In the genomic region with DNA sequence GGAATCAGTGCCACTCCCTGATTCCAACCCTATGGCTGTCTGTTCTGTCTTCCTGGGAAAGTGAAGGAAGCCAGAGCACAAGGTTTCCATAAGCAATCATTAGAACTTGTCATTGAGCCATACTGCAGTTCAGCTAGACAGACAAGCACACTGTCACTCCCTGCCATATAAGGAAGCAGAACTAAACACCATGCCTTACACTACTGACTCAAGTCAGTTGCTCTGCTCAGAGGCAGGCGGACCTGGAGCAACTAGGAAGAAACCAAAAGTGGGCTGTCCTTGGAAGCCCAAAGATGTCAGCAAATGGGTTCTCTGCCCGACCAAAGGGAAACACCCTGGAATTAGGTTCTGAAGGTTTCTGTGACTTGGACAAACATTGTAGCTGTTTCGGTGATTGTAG, we compare ENCODE assay signal across 18 mouse cellular contexts. TPM values are rescaled to one million over a fixed set of nuclear protein-coding genes. Genes with fewer than 3 reads are reported as not detected.
DNase-seq lines count a peak whose midpoint lies in the region; ATAC-seq and TF ChIP-seq lines count a peak whose summit lies in the region.
"Had no signal": no experiment of that assay in that cellular context is flagged by ENCODE, and none has a peak within 500 bp of the region (broad histone marks: within the 10 kb centered on the region; RNA-seq: fewer than 3 reads in every experiment).

No protein-coding gene starts in this region.

- H3K4me3 ChIP-seq in heart, embryonic 15.5 days: no peak overlapping the region
- H3K4me3 ChIP-seq in lung, postnatal 0 days (ENCODE audit: low read depth, low read length): no peak overlapping the region
- no peak overlapping the region for H3K4me3 ChIP-seq in heart, postnatal 0 days (ENCODE audit: low read depth, low read length)
- no peak overlapping the region for H3K4me3 ChIP-seq in stomach, postnatal 0 days (ENCODE audit: low read depth, low read length)
- H3K4me3 ChIP-seq: forebrain, embryonic 10.5 days had no signal

- H3K27ac ChIP-seq in heart, embryonic 15.5 days: peak overlapping the region; percentile 96
- H3K27ac ChIP-seq in lung, postnatal 0 days (ENCODE audit: low read length): no peak overlapping the region
- peak overlapping the region; percentile 95 for H3K27ac ChIP-seq in heart, postnatal 0 days (ENCODE audit: low read depth)
- H3K27ac ChIP-seq in stomach, postnatal 0 days (replicated peaks): peak overlapping the region; percentile 72
- H3K27ac ChIP-seq: liver, embryonic 14.5 days had no signal

- H3K27me3 ChIP-seq in heart, embryonic 15.5 days: no peaks in the 10 kb centered on the region
- H3K27me3 ChIP-seq in lung, postnatal 0 days (replicated peaks; ENCODE audit: insufficient read depth, low read length): no peaks in the 10 kb centered on the region
- no peaks in the 10 kb centered on the region for H3K27me3 ChIP-seq in heart, postnatal 0 days (ENCODE audit: control insufficient read depth, insufficient read depth, low read length)
- no peaks in the 10 kb centered on the region for H3K27me3 ChIP-seq in stomach, postnatal 0 days (ENCODE audit: control insufficient read depth, insufficient read depth, low read length)
- H3K27me3 ChIP-seq: CH12.LX had no signal

- no peak for ATAC-seq in heart, embryonic 15.5 days (replicated peaks; ENCODE audit: insufficient number of reproducible peaks, insufficient read depth, low FRiP score, low read depth)
- peak; percentile 64 for ATAC-seq in lung, postnatal 0 days
- ATAC-seq in heart, postnatal 0 days (ENCODE audit: insufficient read depth, low read depth): no peak
- peak; percentile 58; the same call in 1 of the 2 replicates for ATAC-seq in stomach, postnatal 0 days (ENCODE audit: low FRiP score, low TSS enrichment)
- ATAC-seq in frontal cortex, adult (ENCODE audit: low TSS enrichment): no peak
- ATAC-seq: hindbrain, embryonic 16.5 days; midbrain, embryonic 16.5 days had no signal

- TF ChIP-seq CTCF in lung, postnatal 0 days (IDR thresholded peaks at IDR 0.05): no peak
- TF ChIP-seq CTCF in heart, postnatal 0 days (IDR thresholded peaks at IDR 0.05; ENCODE audit: low read depth): no peak
- no peak for TF ChIP-seq CTCF in stomach, postnatal 0 days (IDR thresholded peaks at IDR 0.05; ENCODE audit: low read depth)

- DNase-seq in heart, adult 8-10 months (ENCODE audit: low spot score): no peak
- DNase-seq in lung, postnatal 0 days (ENCODE audit: low spot score): peak; percentile 66
- no peak for DNase-seq in lung, postnatal 14 days
- no peak for DNase-seq in heart, postnatal 0 days (ENCODE audit: low spot score)
- DNase-seq in stomach, postnatal 0 days (ENCODE audit: low spot score): no peak
- no peak for DNase-seq in thymus, postnatal 25 days
- DNase-seq: adrenal gland, postnatal 25 days; cerebellum, adult 11-12 months; gastrocnemius, postnatal 14 days; kidney, postnatal 4 days; right cerebral cortex, postnatal 14 days had no signal

- no peaks in the 10 kb centered on the region for H3K36me3 ChIP-seq in heart, embryonic 15.5 days
- H3K36me3 ChIP-seq in lung, postnatal 0 days (ENCODE audit: insufficient read depth, low read length): no peaks in the 10 kb centered on the region
- no peaks in the 10 kb centered on the region for H3K36me3 ChIP-seq in heart, postnatal 0 days (replicated peaks; ENCODE audit: control insufficient read depth, insufficient read depth, low read length)
- H3K36me3 ChIP-seq in stomach, postnatal 0 days (ENCODE audit: control insufficient read depth, insufficient read depth, low read length): no peaks in the 10 kb centered on the region
- H3K36me3 ChIP-seq: forebrain, embryonic 10.5 days had no signal

- peaks cover 83% of the 10 kb centered on the region for H3K4me1 ChIP-seq in heart, embryonic 15.5 days (replicated peaks)
- peaks cover 9% of the 10 kb centered on the region; the same call in 1 of the 2 replicates for H3K4me1 ChIP-seq in lung, postnatal 0 days (ENCODE audit: insufficient read depth, low read depth, low read length)
- peaks cover 76% of the 10 kb centered on the region for H3K4me1 ChIP-seq in heart, postnatal 0 days (ENCODE audit: control insufficient read depth, insufficient read depth)
- peaks cover 6% of the 10 kb centered on the region for H3K4me1 ChIP-seq in stomach, postnatal 0 days (replicated peaks; ENCODE audit: control insufficient read depth, insufficient read depth)

- H3K4me2 ChIP-seq in heart, embryonic 15.5 days: no peak overlapping the region
- H3K4me2 ChIP-seq in lung, postnatal 0 days (replicated peaks; ENCODE audit: low read depth, low read length): no peak overlapping the region
- H3K4me2 ChIP-seq in heart, postnatal 0 days (ENCODE audit: low read depth, low read length): no peak overlapping the region
- no peak overlapping the region for H3K4me2 ChIP-seq in stomach, postnatal 0 days (replicated peaks; ENCODE audit: low read depth)

- no peaks in the 10 kb centered on the region for H3K9me3 ChIP-seq in heart, embryonic 15.5 days (replicated peaks)
- no peaks in the 10 kb centered on the region for H3K9me3 ChIP-seq in lung, postnatal 0 days (ENCODE audit: low read length)
- H3K9me3 ChIP-seq in heart, postnatal 0 days (replicated peaks; ENCODE audit: control insufficient read depth, low read length): no peaks in the 10 kb centered on the region
- H3K9me3 ChIP-seq in stomach, postnatal 0 days (ENCODE audit: control insufficient read depth, low read length): no peaks in the 10 kb centered on the region
- H3K9me3 ChIP-seq: forebrain, embryonic 10.5 days had no signal

- no peak for TF ChIP-seq EP300 in lung, postnatal 0 days (IDR thresholded peaks at IDR 0.05)
- TF ChIP-seq EP300 in heart, postnatal 0 days (IDR thresholded peaks at IDR 0.05; ENCODE audit: low read depth): no peak
- TF ChIP-seq EP300 in stomach, postnatal 0 days (optimal IDR thresholded peaks at IDR 0.05): no peak

- H3K9ac ChIP-seq in heart, embryonic 15.5 days: no peak overlapping the region
- H3K9ac ChIP-seq in lung, postnatal 0 days (replicated peaks; ENCODE audit: low read depth): no peak overlapping the region
- no peak overlapping the region for H3K9ac ChIP-seq in heart, postnatal 0 days (replicated peaks; ENCODE audit: low read depth, low read length)
- H3K9ac ChIP-seq in stomach, postnatal 0 days (ENCODE audit: low read length): no peak overlapping the region
- H3K9ac ChIP-seq: liver, embryonic 14.5 days had no signal

- WGBS in heart, embryonic 15.5 days: 55% methylated on average over 3 of the region's 3 CpGs
- 77% methylated on average over 3 of the region's 3 CpGs for WGBS in lung, postnatal 0 days
- 61% methylated on average over 3 of the region's 3 CpGs for WGBS in heart, postnatal 0 days
- 50% methylated on average over 3 of the region's 3 CpGs for WGBS in stomach, postnatal 0 days

RNA-seq across cellular contexts. Expression of a gene that starts 10.3 kb away (rescaled TPM):
- 164 TPM in 2 replicates for polyA plus RNA-seq in heart, embryonic 15.5 days (2015; fragmentation: Nextera tagmentation; extraction: Ambion mirVana)
- 10 to 100 TPM; 38.7 to 48.1 (median 43.9) TPM for total RNA-seq in heart, adult 8-10 months (2022)
- 249 and 273 TPM in 2 replicates for polyA plus RNA-seq in lung, postnatal 0 days (2015; fragmentation: Nextera tagmentation; extraction: Ambion mirVana)
- 29.2 and 56.6 TPM in 2 replicates for total RNA-seq in heart, postnatal 0 days (2014; rRNA removed; ENCODE audit: low replicate concordance)
- 105 and 106 TPM in 2 replicates for polyA plus RNA-seq in heart, postnatal 0 days (2015; fragmentation: Nextera tagmentation; extraction: Ambion mirVana)
- polyA plus RNA-seq in stomach, postnatal 0 days (2015; fragmentation: Nextera tagmentation; extraction: Ambion mirVana): 199 and 301 TPM in 2 replicates

Comparison
In these comparisons a context has a peak if more than half of its experiments do, and no peak if none do; other contexts are left out.
1. ATAC-seq: peak in lung, postnatal 0 days (single experiment) and stomach, postnatal 0 days (single experiment); none in heart, embryonic 15.5 days (single experiment), heart, postnatal 0 days (single experiment) and frontal cortex, adult (single experiment).